Mouse (Mus musculus): ENCODE data around the gene Lpar1. TPM values are rescaled to one million over a fixed set of nuclear protein-coding genes. Genes with fewer than 3 reads are reported as not detected.

Gene Lpar1
- total RNA-seq, 1 experiment, result 44.2 TPM

GRCm38 (mm10) chr4:58490374-58490773 is 63.3 kb downstream of the Lpar1 start:
- no peak for DNase-seq (ENCODE audit: low read depth, low spot score)
- in situ Hi-C loops (cut with MboI; ENCODE audit: low sequenced_read_pairs in 2 of 2, unreplicated experiment in 2 of 2), result no loop called here
- Histone ChIP-seq H3K4me3 (ENCODE audit: insufficient read depth in 1 of 2, low read depth in 1 of 2, low read length in 2 of 2, poor library complexity in 1 of 2, severe bottlenecking in 1 of 2) (no peak overlapping the region), H3K4me1 (ENCODE audit: control insufficient read depth in 2 of 2, insufficient read depth in 2 of 2, low read length in 2 of 2, poor library complexity in 1 of 2) (peaks cover 4 to 12% of the 10 kb centered on the region in 2 experiments; a peak in 3 of 4 replicates), H3K9me3 (ENCODE audit: control insufficient read depth, insufficient read depth, low read depth, low read length) (no peaks in the 10 kb centered on the region), H3K36me3 (ENCODE audit: control insufficient read depth, insufficient read depth, low read length, poor library complexity, severe bottlenecking) (peaks cover 4% of the 10 kb centered on the region; the same call in 1 of the 2 replicates), H3K27ac (ENCODE audit: insufficient read depth, low read depth, low read length, poor library complexity, severe bottlenecking) (no peak overlapping the region), H3K9ac (ENCODE audit: insufficient read depth, low read depth, low read length, poor library complexity, severe bottlenecking) (no peak overlapping the region; the same call in 1 of the 2 replicates)
- no peak for TF ChIP-seq HCFC1 (IDR thresholded peaks at IDR 0.05; ENCODE audit: borderline replicate concordance, insufficient read depth, low read length)
- no peak for TF ChIP-seq ZC3H11A (IDR thresholded peaks at IDR 0.05; ENCODE audit: borderline replicate concordance, low read depth, low read length)
- no peak for TF ChIP-seq ZNF384 (IDR thresholded peaks at IDR 0.05; ENCODE audit: low read depth, low read length)
- TF ChIP-seq MAFK (IDR thresholded peaks at IDR 0.05; ENCODE audit: insufficient read depth, low read depth, low read length), result no peak
- TF ChIP-seq CHD2 (IDR thresholded peaks at IDR 0.05; ENCODE audit: low read depth, low read length), result no peak

DNA sequence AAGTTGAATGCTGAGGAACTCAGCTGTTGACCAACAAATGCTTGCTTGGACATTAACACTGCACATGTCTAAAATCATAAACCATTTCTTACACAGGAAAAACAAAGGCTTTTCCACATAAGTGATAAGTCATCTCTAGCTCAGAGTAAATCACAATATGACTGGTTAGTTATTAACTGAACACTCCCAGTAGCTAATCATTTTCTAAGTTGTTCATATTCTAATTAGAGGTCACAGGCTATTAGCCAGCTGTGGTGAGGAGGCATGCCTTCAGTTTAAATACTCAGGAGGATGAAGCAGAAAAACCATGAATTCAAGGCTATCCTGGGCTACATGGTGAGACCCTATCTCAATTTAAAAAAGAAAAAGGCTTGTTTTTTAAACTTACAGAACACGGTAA is 75.1 kb downstream of the Lpar1 start:
- no peak for DNase-seq (ENCODE audit: low read depth, low spot score)
- in situ Hi-C loops (cut with MboI; ENCODE audit: low sequenced_read_pairs in 2 of 2, unreplicated experiment in 2 of 2), result no loop called here
- no peak overlapping the region for H3K9ac ChIP-seq (ENCODE audit: insufficient read depth, low read depth, low read length, poor library complexity, severe bottlenecking)
- TF ChIP-seq MAFK (IDR thresholded peaks at IDR 0.05; ENCODE audit: insufficient read depth, low read depth, low read length), result no peak
- no peak for TF ChIP-seq ZC3H11A (IDR thresholded peaks at IDR 0.05; ENCODE audit: borderline replicate concordance, low read depth, low read length)
- TF ChIP-seq CHD2 (IDR thresholded peaks at IDR 0.05; ENCODE audit: low read depth, low read length), result no peak
- no peak for TF ChIP-seq ZNF384 (IDR thresholded peaks at IDR 0.05; ENCODE audit: low read depth, low read length)
- TF ChIP-seq HCFC1 (IDR thresholded peaks at IDR 0.05; ENCODE audit: borderline replicate concordance, insufficient read depth, low read length), result no peak
- no peaks in the 10 kb centered on the region for H3K9me3 ChIP-seq (ENCODE audit: control insufficient read depth, insufficient read depth, low read depth, low read length)
- H3K4me1 ChIP-seq (ENCODE audit: control insufficient read depth in 2 of 2, insufficient read depth in 2 of 2, low read length in 2 of 2, poor library complexity in 1 of 2), result no peaks in the 10 kb centered on the region
- H3K4me3 ChIP-seq (ENCODE audit: insufficient read depth in 1 of 2, low read depth in 1 of 2, low read length in 2 of 2, poor library complexity in 1 of 2, severe bottlenecking in 1 of 2), result no peak overlapping the region
- no peak overlapping the region for H3K27ac ChIP-seq (ENCODE audit: insufficient read depth, low read depth, low read length, poor library complexity, severe bottlenecking)
- H3K36me3 ChIP-seq (ENCODE audit: control insufficient read depth, insufficient read depth, low read length, poor library complexity, severe bottlenecking), result no peaks in the 10 kb centered on the region

GRCm38 (mm10) chr4:58477691-58478090 is 76.0 kb downstream of the Lpar1 start:
- Histone ChIP-seq H3K36me3 (ENCODE audit: control insufficient read depth, insufficient read depth, low read length, poor library complexity, severe bottlenecking) (no peaks in the 10 kb centered on the region), H3K27ac (ENCODE audit: insufficient read depth, low read depth, low read length, poor library complexity, severe bottlenecking) (no peak overlapping the region), H3K4me3 (ENCODE audit: insufficient read depth in 1 of 2, low read depth in 1 of 2, low read length in 2 of 2, poor library complexity in 1 of 2, severe bottlenecking in 1 of 2) (no peak overlapping the region), H3K9ac (ENCODE audit: insufficient read depth, low read depth, low read length, poor library complexity, severe bottlenecking) (no peak overlapping the region), H3K4me1 (ENCODE audit: control insufficient read depth in 2 of 2, insufficient read depth in 2 of 2, low read length in 2 of 2, poor library complexity in 1 of 2) (no peaks in the 10 kb centered on the region), H3K9me3 (ENCODE audit: control insufficient read depth, insufficient read depth, low read depth, low read length) (no peaks in the 10 kb centered on the region)
- in situ Hi-C loops (cut with MboI; ENCODE audit: low sequenced_read_pairs in 2 of 2, unreplicated experiment in 2 of 2), result no loop called here
- no peak for TF ChIP-seq MAFK (IDR thresholded peaks at IDR 0.05; ENCODE audit: insufficient read depth, low read depth, low read length)
- TF ChIP-seq ZNF384 (IDR thresholded peaks at IDR 0.05; ENCODE audit: low read depth, low read length), result no peak
- TF ChIP-seq HCFC1 (IDR thresholded peaks at IDR 0.05; ENCODE audit: borderline replicate concordance, insufficient read depth, low read length), result no peak
- TF ChIP-seq ZC3H11A (IDR thresholded peaks at IDR 0.05; ENCODE audit: borderline replicate concordance, low read depth, low read length), result no peak
- TF ChIP-seq CHD2 (IDR thresholded peaks at IDR 0.05; ENCODE audit: low read depth, low read length), result no peak
- DNase-seq (ENCODE audit: low read depth, low spot score), result no peak

DNA sequence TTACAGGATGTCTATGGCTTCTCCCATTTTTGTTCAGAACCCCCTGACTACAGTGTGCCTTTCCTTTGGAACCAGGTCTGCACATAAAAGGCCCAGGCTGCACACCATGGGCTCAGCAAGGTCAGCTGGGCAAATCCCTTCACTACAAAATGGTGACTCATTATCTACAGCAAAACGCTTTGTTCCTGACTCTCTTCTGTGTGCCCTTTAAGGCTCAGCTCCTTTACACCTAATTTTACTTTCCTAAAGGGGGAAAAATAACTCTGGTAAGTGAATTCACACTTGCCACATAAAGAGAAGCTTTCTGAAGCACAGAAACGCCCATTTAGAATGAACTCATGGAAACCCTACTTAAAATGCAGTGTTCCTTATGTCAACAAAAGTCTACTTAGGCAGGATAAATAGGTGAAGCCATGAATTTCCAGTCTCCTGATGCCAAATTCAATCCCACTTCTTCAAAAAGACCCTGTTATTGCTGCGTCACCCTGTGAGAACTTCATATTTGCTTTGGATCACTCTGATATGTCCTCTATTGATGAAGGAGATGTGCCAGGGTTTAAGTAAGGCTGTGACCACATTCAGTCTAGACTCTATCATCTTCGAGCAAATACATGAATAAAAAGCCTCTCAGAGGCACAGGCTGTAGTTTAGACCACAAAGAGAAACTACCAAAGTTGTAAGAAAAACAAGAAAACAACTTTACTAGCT is 82.3 kb downstream of the Lpar1 start:
- no peaks in the 10 kb centered on the region for H3K9me3 ChIP-seq (ENCODE audit: control insufficient read depth, insufficient read depth, low read depth, low read length)
- DNase-seq (ENCODE audit: low read depth, low spot score), result no peak
- H3K9ac ChIP-seq (ENCODE audit: insufficient read depth, low read depth, low read length, poor library complexity, severe bottlenecking), result no peak overlapping the region
- H3K4me1 ChIP-seq (ENCODE audit: control insufficient read depth in 2 of 2, insufficient read depth in 2 of 2, low read length in 2 of 2, poor library complexity in 1 of 2), result no peaks in the 10 kb centered on the region
- H3K36me3 ChIP-seq (ENCODE audit: control insufficient read depth, insufficient read depth, low read length, poor library complexity, severe bottlenecking), result no peaks in the 10 kb centered on the region
- no peak overlapping the region for H3K4me3 ChIP-seq (ENCODE audit: insufficient read depth in 1 of 2, low read depth in 1 of 2, low read length in 2 of 2, poor library complexity in 1 of 2, severe bottlenecking in 1 of 2)
- H3K27ac ChIP-seq (ENCODE audit: insufficient read depth, low read depth, low read length, poor library complexity, severe bottlenecking), result no peak overlapping the region
- no peak for TF ChIP-seq CHD2 (IDR thresholded peaks at IDR 0.05; ENCODE audit: low read depth, low read length)
- TF ChIP-seq ZC3H11A (IDR thresholded peaks at IDR 0.05; ENCODE audit: borderline replicate concordance, low read depth, low read length), result no peak
- no peak for TF ChIP-seq MAFK (IDR thresholded peaks at IDR 0.05; ENCODE audit: insufficient read depth, low read depth, low read length)
- no peak for TF ChIP-seq HCFC1 (IDR thresholded peaks at IDR 0.05; ENCODE audit: borderline replicate concordance, insufficient read depth, low read length)
- TF ChIP-seq ZNF384 (IDR thresholded peaks at IDR 0.05; ENCODE audit: low read depth, low read length), result no peak
- in situ Hi-C loops (cut with MboI; ENCODE audit: low sequenced_read_pairs in 2 of 2, unreplicated experiment in 2 of 2), result no loop called here

Data from ES-E14 (cell line).